Mouse (Mus musculus): ENCODE measurements around the gene Prpf18. TPM values are rescaled to one million over a fixed set of nuclear protein-coding genes. Genes with fewer than 3 reads are reported as not detected.

Prpf18 gene
- polyA plus RNA-seq, 1 experiment from 2014 or later: 41.9 TPM

DNA sequence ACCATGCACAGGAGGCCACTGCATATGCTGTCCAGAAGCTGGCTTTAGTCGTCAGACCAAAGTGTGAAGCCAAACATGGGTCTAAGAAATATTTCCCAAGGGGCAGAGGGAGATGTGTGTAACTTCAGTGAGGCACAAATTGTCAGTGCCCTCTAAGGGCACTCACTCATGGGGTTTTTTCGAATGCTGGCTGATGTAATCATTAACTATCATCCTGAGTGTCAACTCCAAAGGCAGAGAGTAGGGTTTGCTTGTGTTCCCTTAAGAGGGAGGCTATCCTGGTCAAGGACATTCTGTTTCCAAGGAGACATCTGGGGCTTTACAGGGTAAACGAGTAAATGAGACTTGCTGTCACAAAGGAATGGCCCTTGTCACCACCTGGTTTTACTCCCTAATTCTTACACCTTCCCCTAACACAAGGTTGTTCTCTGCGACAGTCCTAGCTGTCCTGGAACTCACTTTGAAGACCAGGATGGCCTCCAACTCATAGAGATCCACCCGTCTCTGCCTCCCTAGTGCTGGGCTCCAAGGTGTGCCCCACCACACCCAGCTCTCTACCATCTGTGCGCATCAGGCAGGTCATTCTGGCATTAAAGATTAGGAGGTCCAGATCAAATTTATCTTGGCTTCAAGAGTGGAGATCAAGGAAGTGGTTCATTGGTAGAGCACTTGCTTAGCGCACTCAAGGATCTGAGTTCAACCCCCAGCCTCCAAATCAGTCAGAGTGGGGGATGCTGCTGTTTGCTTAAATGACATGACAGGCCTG lies 79.2 kb downstream of the Prpf18 start:
- no peak for ATAC-seq (ENCODE audit: insufficient number of reproducible peaks, insufficient read depth, low FRiP score, low TSS enrichment)
- 88% methylated on average over 7 of the region's 7 CpGs for WGBS
- H3K9me3 ChIP-seq: no peaks in the 10 kb centered on the region
- peaks cover 14% of the 10 kb centered on the region; the same call in 1 of the 2 replicates for H3K4me1 ChIP-seq
- no peak overlapping the region for H3K27ac ChIP-seq
- no peaks in the 10 kb centered on the region for H3K27me3 ChIP-seq
- no peak overlapping the region for H3K9ac ChIP-seq
- H3K4me2 ChIP-seq (replicated peaks): no peak overlapping the region
- H3K4me3 ChIP-seq: no peak overlapping the region
- H3K36me3 ChIP-seq: peaks cover 75% of the 10 kb centered on the region

Other genes with a start within 250 kb of the Prpf18 start
- gene Bend7, start 65.7 kb upstream of the Prpf18 start, polyA plus RNA-seq (2016; fragmentation: Nextera tagmentation; extraction: Ambion mirVana): 2.3 TPM in 2 replicates
- 125 and 129 TPM in 2 replicates for gene Sephs1, start 229.5 kb upstream of the Prpf18 start, polyA plus RNA-seq (2016; fragmentation: Nextera tagmentation; extraction: Ambion mirVana)

Measured in embryonic facial prominence, embryonic 12.5 days (tissue).